Mouse (Mus musculus): ENCODE results near the gene Cyp27b1. TPM values are rescaled to one million over a fixed set of nuclear protein-coding genes. Genes with fewer than 3 reads are reported as not detected.

Gene Cyp27b1
- total and polyA plus RNA-seq, 3 experiments: 0.17 to 2.1 (median 0.33) TPM

DNA sequence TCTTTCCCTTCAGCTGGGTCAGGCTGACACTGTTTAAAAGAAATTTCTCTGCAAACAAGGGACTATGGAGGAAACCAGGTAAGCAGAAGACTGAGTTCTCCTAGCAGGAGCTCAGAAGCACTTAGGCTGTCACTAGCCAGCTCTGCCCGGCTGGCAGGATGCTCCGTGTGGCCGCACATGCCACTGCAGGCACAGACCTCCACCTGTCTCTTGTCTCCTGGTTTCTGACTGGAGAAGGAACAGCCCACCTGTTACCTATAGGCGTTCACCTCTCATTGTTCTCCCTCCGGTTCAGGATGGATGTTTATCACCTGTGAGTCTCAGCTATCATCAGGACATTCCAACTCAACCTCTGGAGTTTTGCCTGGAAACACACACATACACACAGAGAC lies 35.9 kb downstream of the Cyp27b1 start:
- no peaks in the 10 kb centered on the region; the same call in 1 of the 2 replicates for H3K4me1 ChIP-seq (ENCODE audit: insufficient read depth, low read depth, low read length)
- no peak for ATAC-seq (ENCODE audit: extremely low read depth, insufficient number of reproducible peaks, low FRiP score, poor library complexity, severe bottlenecking)
- DNase-seq (ENCODE audit: low spot score): no peak
- no peak for TF ChIP-seq POLR2AphosphoS5 (IDR thresholded peaks at IDR 0.05; ENCODE audit: insufficient replicate concordance, low read depth, low read length)
- no peak for TF ChIP-seq CTCF (IDR thresholded peaks at IDR 0.05; ENCODE audit: low read depth, low read length)
- TF ChIP-seq TAL1 (conservative IDR thresholded peaks at IDR 0.05; ENCODE audit: low read depth, low read length): no peak
- TF ChIP-seq GATA2 (IDR thresholded peaks at IDR 0.05; ENCODE audit: borderline replicate concordance, low read depth, low read length): no peak
- no peak for TF ChIP-seq GATA1 (IDR thresholded peaks at IDR 0.05; ENCODE audit: borderline replicate concordance, low read length)
- no peaks in the 10 kb centered on the region for H3K36me3 ChIP-seq (replicated peaks)
- H3K27me3 ChIP-seq (ENCODE audit: insufficient read depth, low read length): peaks cover 78% of the 10 kb centered on the region
- H3K4me3 ChIP-seq (ENCODE audit: low read depth, low read length): no peak overlapping the region
- H3K9me3 ChIP-seq (replicated peaks): peaks cover 9% of the 10 kb centered on the region

DNA sequence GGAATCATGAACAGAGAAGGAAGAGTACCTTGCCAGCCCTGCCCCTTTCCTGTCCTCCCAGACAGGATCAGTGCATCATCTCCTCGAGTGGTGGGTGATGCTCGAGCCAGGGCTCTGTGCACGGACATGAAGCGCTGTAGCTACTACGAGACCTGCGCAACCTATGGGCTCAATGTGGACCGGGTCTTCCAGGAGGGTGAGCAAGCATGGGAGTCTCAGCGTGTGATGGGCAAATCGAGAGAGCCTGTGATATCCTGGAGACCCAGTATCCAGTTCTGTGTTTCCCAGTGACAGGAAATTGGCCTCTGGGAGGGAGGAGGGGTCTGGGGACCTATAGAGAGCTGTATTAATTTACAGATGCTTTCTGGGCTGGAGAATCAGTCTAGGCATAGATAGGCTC lies 37.0 kb downstream of the Cyp27b1 start:
- DNase-seq (ENCODE audit: low spot score): no peak
- Histone ChIP-seq H3K9me3 (replicated peaks) (peaks cover 4% of the 10 kb centered on the region), H3K27me3 (ENCODE audit: insufficient read depth, low read length) (peaks cover 79% of the 10 kb centered on the region), H3K36me3 (replicated peaks) (no peaks in the 10 kb centered on the region), H3K4me3 (ENCODE audit: low read depth, low read length) (no peak overlapping the region; the same call in 1 of the 2 replicates), H3K4me1 (ENCODE audit: insufficient read depth, low read depth, low read length) (no peaks in the 10 kb centered on the region; the same call in none of the 2 replicates)
- ATAC-seq (ENCODE audit: extremely low read depth, insufficient number of reproducible peaks, low FRiP score, poor library complexity, severe bottlenecking): no peak
- no peak for TF ChIP-seq CTCF (IDR thresholded peaks at IDR 0.05; ENCODE audit: low read depth, low read length)
- TF ChIP-seq TAL1 (conservative IDR thresholded peaks at IDR 0.05; ENCODE audit: low read depth, low read length): no peak
- no peak for TF ChIP-seq POLR2AphosphoS5 (IDR thresholded peaks at IDR 0.05; ENCODE audit: insufficient replicate concordance, low read depth, low read length)
- TF ChIP-seq GATA2 (IDR thresholded peaks at IDR 0.05; ENCODE audit: borderline replicate concordance, low read depth, low read length): no peak
- TF ChIP-seq GATA1 (IDR thresholded peaks at IDR 0.05; ENCODE audit: borderline replicate concordance, low read length): no peak

DNA sequence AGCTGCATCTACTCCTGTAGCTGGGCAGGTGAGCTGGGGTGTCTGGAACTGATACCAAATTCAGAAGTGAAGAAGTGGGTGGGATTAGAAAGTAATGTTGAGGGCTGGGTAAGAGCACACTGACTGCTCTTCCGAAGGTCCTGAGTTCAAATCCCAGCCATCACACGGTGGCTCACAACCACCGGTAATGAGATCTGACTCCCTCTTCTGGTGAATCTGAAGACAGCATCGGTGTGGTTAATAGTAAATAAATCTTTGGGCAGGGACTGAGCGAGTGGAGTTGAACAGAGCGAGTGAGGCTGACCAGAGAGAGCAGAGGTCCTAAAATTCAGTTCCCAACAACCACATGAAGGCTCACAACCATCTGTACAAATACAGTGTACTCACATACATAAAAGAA lies 37.6 kb downstream of the Cyp27b1 start:
- no peaks in the 10 kb centered on the region for H3K36me3 ChIP-seq (replicated peaks)
- ATAC-seq (ENCODE audit: extremely low read depth, insufficient number of reproducible peaks, low FRiP score, poor library complexity, severe bottlenecking): no peak
- TF ChIP-seq CTCF (IDR thresholded peaks at IDR 0.05; ENCODE audit: low read depth, low read length): no peak
- H3K4me3 ChIP-seq (ENCODE audit: low read depth, low read length): no peak overlapping the region
- H3K4me1 ChIP-seq (ENCODE audit: insufficient read depth, low read depth, low read length): peaks cover 4% of the 10 kb centered on the region
- peaks cover 79% of the 10 kb centered on the region for H3K27me3 ChIP-seq (ENCODE audit: insufficient read depth, low read length)
- peaks cover 2% of the 10 kb centered on the region; the same call in 1 of the 2 replicates for H3K9me3 ChIP-seq (replicated peaks)
- DNase-seq (ENCODE audit: low spot score): no peak

DNA sequence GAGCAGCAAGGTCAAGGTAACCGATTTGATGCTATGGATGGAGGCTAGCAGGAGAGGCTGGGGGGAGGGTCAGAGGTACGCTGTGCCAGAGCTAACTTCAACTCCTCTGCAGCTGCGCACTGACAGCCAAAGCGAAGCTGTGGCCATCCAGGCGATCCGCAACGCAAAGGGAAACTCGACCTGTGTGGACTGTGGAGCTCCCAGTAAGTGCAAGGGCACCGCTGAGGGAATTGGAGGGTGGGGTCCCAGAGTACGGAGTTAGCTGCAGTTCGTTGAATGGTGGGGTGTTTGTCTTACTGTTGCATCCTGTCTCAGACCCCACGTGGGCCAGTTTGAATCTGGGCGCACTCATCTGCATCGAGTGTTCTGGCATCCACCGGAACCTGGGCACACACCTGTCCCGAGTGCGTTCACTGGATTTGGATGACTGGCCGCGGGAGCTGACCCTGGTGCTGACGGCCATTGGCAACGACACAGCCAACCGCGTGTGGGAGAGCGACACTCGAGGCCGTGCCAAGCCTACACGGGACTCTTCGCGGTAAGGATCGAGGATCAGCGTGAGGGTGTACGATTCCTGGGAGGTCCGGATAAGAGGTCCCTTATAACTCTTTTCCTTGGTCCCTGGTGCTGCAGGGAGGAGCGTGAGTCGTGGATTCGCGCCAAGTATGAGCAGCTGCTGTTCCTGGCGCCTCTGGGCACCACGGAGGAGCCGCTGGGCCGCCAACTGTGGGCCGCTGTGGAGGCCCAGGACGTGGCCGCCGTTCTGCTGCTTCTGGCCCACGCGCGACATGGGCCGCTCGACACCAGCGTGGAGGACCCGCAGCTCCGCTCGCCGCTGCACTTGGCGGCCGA lies 42.7 kb downstream of the Cyp27b1 start:
- Histone ChIP-seq H3K9me3 (replicated peaks) (peaks cover 7% of the 10 kb centered on the region), H3K4me1 (ENCODE audit: insufficient read depth, low read depth, low read length) (peaks cover 19% of the 10 kb centered on the region), H3K4me3 (ENCODE audit: low read depth, low read length) (peak overlapping the region; percentile 59; the same call in 1 of the 2 replicates), H3K36me3 (replicated peaks) (peaks cover 27% of the 10 kb centered on the region), H3K27me3 (ENCODE audit: insufficient read depth, low read length) (peaks cover 50% of the 10 kb centered on the region)
- no peak for DNase-seq (ENCODE audit: low spot score)
- no peak for ATAC-seq (ENCODE audit: extremely low read depth, insufficient number of reproducible peaks, low FRiP score, poor library complexity, severe bottlenecking)
- TF ChIP-seq TAL1 (conservative IDR thresholded peaks at IDR 0.05; ENCODE audit: low read depth, low read length) (no peak), GATA1 (IDR thresholded peaks at IDR 0.05; ENCODE audit: borderline replicate concordance, low read length) (no peak), POLR2AphosphoS5 (IDR thresholded peaks at IDR 0.05; ENCODE audit: insufficient replicate concordance, low read depth, low read length) (no peak), CTCF (IDR thresholded peaks at IDR 0.05; ENCODE audit: low read depth, low read length) (no peak), GATA2 (IDR thresholded peaks at IDR 0.05; ENCODE audit: borderline replicate concordance, low read depth, low read length) (no peak)

DNA sequence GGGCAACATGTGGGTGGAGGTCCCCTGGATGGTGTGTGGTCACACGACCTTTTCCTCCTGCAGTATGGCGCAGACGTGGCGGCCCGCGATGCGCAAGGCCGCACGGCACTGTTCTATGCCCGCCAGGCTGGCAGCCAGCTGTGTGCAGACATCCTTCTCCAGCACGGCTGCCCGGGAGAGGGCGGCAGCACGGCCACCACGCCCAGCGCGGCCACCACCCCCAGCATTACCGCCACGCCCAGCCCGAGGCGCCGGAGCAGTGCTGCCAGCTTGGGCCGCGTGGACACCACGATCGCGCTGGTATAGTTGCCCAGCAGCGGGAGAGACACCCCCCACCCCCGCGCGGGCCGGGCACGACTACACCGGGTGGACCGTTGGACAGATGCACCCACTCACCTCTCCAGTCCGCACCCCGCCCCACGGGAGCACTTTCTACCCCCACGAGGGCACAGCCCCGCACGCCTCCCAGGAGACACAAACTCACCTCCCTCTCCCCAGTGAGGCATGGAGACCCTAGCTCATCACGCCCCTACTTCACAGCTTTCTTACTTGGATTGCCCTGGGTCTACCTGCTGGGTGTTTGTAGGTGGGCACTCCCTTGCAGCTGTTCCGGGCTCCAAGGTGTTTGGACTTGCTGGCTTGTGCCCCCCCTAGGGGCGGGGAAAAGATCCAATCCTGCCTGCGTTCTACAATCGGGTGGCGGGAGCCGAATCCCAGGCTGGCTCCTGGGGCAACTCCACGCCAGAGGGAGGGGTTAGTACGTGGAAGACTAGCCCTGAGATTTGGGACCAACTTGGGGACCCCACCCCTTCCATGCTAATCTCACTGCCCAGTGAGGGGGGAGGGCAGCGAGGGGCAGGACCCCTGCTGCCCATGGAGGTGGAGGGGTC lies 43.7 kb downstream of the Cyp27b1 start:
- Histone ChIP-seq H3K27me3 (ENCODE audit: insufficient read depth, low read length) (peaks cover 47% of the 10 kb centered on the region), H3K9me3 (replicated peaks) (peaks cover 5% of the 10 kb centered on the region), H3K36me3 (replicated peaks) (peaks cover 36% of the 10 kb centered on the region), H3K4me3 (ENCODE audit: low read depth, low read length) (peak overlapping the region; percentile 59), H3K4me1 (ENCODE audit: insufficient read depth, low read depth, low read length) (peaks cover 19% of the 10 kb centered on the region)
- TF ChIP-seq GATA2 (IDR thresholded peaks at IDR 0.05; ENCODE audit: borderline replicate concordance, low read depth, low read length): no peak
- TF ChIP-seq CTCF (IDR thresholded peaks at IDR 0.05; ENCODE audit: low read depth, low read length): no peak
- TF ChIP-seq TAL1 (conservative IDR thresholded peaks at IDR 0.05; ENCODE audit: low read depth, low read length): no peak
- TF ChIP-seq GATA1 (IDR thresholded peaks at IDR 0.05; ENCODE audit: borderline replicate concordance, low read length): no peak
- TF ChIP-seq POLR2AphosphoS5 (IDR thresholded peaks at IDR 0.05; ENCODE audit: insufficient replicate concordance, low read depth, low read length): no peak
- ATAC-seq (ENCODE audit: extremely low read depth, insufficient number of reproducible peaks, low FRiP score, poor library complexity, severe bottlenecking) (no peak), DNase-seq (ENCODE audit: low spot score) (no peak)

DNA sequence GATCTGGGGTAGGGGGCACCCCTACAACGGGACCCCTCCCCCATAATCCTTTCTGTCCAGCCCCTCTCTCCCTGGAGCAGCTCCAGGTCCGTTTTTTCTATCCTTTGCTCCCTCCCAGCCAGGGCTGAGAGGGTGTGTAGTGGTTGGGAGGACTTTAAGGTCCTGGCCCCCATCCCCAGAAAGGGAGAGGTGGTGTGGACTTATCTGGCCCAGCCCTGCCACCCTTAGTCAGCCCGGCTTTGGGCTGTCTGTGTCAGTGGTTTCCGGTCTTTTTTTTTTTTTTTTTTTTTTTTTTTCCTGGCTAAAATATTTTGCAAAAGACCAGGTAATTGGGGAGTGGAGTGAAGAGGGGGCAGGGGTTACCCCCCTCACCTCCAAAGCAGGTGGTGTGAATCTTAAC lies 44.7 kb downstream of the Cyp27b1 start:
- Histone ChIP-seq H3K4me1 (ENCODE audit: insufficient read depth, low read depth, low read length) (peaks cover 19% of the 10 kb centered on the region), H3K9me3 (replicated peaks) (peaks cover 5% of the 10 kb centered on the region), H3K36me3 (replicated peaks) (peaks cover 46% of the 10 kb centered on the region), H3K4me3 (ENCODE audit: low read depth, low read length) (no peak overlapping the region), H3K27me3 (ENCODE audit: insufficient read depth, low read length) (peaks cover 40% of the 10 kb centered on the region)
- no peak for DNase-seq (ENCODE audit: low spot score)
- TF ChIP-seq TAL1 (conservative IDR thresholded peaks at IDR 0.05; ENCODE audit: low read depth, low read length): no peak
- no peak for TF ChIP-seq POLR2AphosphoS5 (IDR thresholded peaks at IDR 0.05; ENCODE audit: insufficient replicate concordance, low read depth, low read length)
- TF ChIP-seq GATA1 (IDR thresholded peaks at IDR 0.05; ENCODE audit: borderline replicate concordance, low read length): no peak
- no peak for TF ChIP-seq GATA2 (IDR thresholded peaks at IDR 0.05; ENCODE audit: borderline replicate concordance, low read depth, low read length)
- no peak for TF ChIP-seq CTCF (IDR thresholded peaks at IDR 0.05; ENCODE audit: low read depth, low read length)
- ATAC-seq (ENCODE audit: extremely low read depth, insufficient number of reproducible peaks, low FRiP score, poor library complexity, severe bottlenecking): no peak

Data from G1E (cell line).